Mouse (Mus musculus) heart, postnatal 0 days (tissue): Measurements from ENCODE around the gene Mfap5.

Experiments used
- CTCF ChIP-seq: IDR thresholded peaks from 2 replicates; pipeline ENCODE4 v1.5.1; 2016; ENCODE audit warnings: antibody characterized with exemption, control low read depth, low read depth
- EP300 ChIP-seq: IDR thresholded peaks from 2 replicates; pipeline ENCODE4 v1.6.1; 2016; ENCODE audit warnings: antibody characterized with exemption, low read depth

GRCm38 (mm10) chr6:122553606-122554005, 48.0 kb downstream of the Mfap5 start, which contains the start of gene Aicda:
- TF ChIP-seq CTCF: no peak
- TF ChIP-seq EP300: no peak
